Mouse (Mus musculus): ENCODE results near the gene Zfp637.
A peak's percentile ranks its signal among the peaks of the same experiment; 100 is the strongest.
"Not testable (repeated sequence)": the region's sequence is repeated elsewhere in the genome, so short reads cannot be mapped to it uniquely, and the experiment has no call there.

Gene Zfp637

GRCm38 (mm10) chr6:117840686-117841510, at the start of gene Zfp637:
Gene Zfp637 (plus strand): TSS chr6:117841180.
- peak; percentile 79 to 89 for DNase-seq

- DNase-seq = no peak
Measured at GRCm38 (mm10) chr6:117795251-117795650, 45.7 kb upstream of the Zfp637 start.

GRCm38 (mm10) chr6:117800824-117801223, 40.2 kb upstream of the Zfp637 start:
- DNase-seq = no peak

- DNase-seq = no peak
Measured at GRCm38 (mm10) chr6:117801801-117802200, 39.2 kb upstream of the Zfp637 start.

GRCm38 (mm10) chr6:117807756-117808155, 33.2 kb upstream of the Zfp637 start:
- no peak for DNase-seq

GRCm38 (mm10) chr6:117809816-117810215, 31.2 kb upstream of the Zfp637 start:
- DNase-seq = no peak

GRCm38 (mm10) chr6:117810717-117811116, 30.3 kb upstream of the Zfp637 start:
- no peak for DNase-seq

- no peak for DNase-seq
Measured at GRCm38 (mm10) chr6:117811256-117811655, 29.7 kb upstream of the Zfp637 start.

GRCm38 (mm10) chr6:117814681-117815080, 26.3 kb upstream of the Zfp637 start:
- DNase-seq = no peak

GRCm38 (mm10) chr6:117817108-117817541, 23.9 kb upstream of the Zfp637 start:
- no peak for DNase-seq

GRCm38 (mm10) chr6:117820327-117820726, 20.7 kb upstream of the Zfp637 start:
- no peak for DNase-seq

- DNase-seq = peak in 1 of 2 experiments; percentile 57
Measured at GRCm38 (mm10) chr6:117825369-117825768, 15.6 kb upstream of the Zfp637 start.

- DNase-seq = peak; percentile 16 to 57
Measured at GRCm38 (mm10) chr6:117828273-117828672, 12.7 kb upstream of the Zfp637 start.

- DNase-seq = no peak
Measured at GRCm38 (mm10) chr6:117841511-117841955, 553 bp downstream of the Zfp637 start.

GRCm38 (mm10) chr6:117844597-117844996, 3.6 kb downstream of the Zfp637 start:
- no peak for DNase-seq

- DNase-seq = not testable (repeated sequence)
Measured at GRCm38 (mm10) chr6:117846671-117847070, 5.7 kb downstream of the Zfp637 start.

GRCm38 (mm10) chr6:117847772-117848171, 6.8 kb downstream of the Zfp637 start:
- DNase-seq = no peak

GRCm38 (mm10) chr6:117848577-117848976, 7.6 kb downstream of the Zfp637 start:
- no peak for DNase-seq

- DNase-seq = no peak
Measured at GRCm38 (mm10) chr6:117851747-117852146, 10.8 kb downstream of the Zfp637 start.

- DNase-seq = no peak
Measured at GRCm38 (mm10) chr6:117857990-117858389, 17.0 kb downstream of the Zfp637 start.

- DNase-seq = no peak
Measured at GRCm38 (mm10) chr6:117861848-117862247, 20.9 kb downstream of the Zfp637 start, which contains the start of gene Zfp239. Gene Zfp239 (plus strand): TSS chr6:117862100.

GRCm38 (mm10) chr6:117862465-117862864, 21.5 kb downstream of the Zfp637 start:
- DNase-seq = no peak

- peak; percentile 27 to 57 for DNase-seq
Measured at GRCm38 (mm10) chr6:117862899-117863620, 22.1 kb downstream of the Zfp637 start.

GRCm38 (mm10) chr6:117863751-117864150, 22.8 kb downstream of the Zfp637 start:
- DNase-seq = no peak

Measured in spleen, adult 18-20 months (tissue).